Mouse (Mus musculus): ENCODE results near the gene Cbr1.

- TF ChIP-seq CTCF (IDR thresholded peaks at IDR 0.05; ENCODE audit: low read depth, low read length) (no peak), TAL1 (conservative IDR thresholded peaks at IDR 0.05; ENCODE audit: low read depth, low read length) (no peak), GATA1 (IDR thresholded peaks at IDR 0.05; ENCODE audit: borderline replicate concordance, low read length) (no peak)
These were observed at the start of gene Cbr1 for GRCm38 (mm10) chr16:93605553-93605952.

All from G1E (cell line).